Mouse (Mus musculus) testis, postnatal 10 days (tissue): ENCODE measurements at regions not wholly inside any gene's neighbourhood (a gene's known extent, or its start where the extent isn't known, plus 50 kb on each side); places are given as distances from the start of the nearest gene placed in this dataset.

Experiments used
- DNase-seq: peaks from one replicate; pipeline ENCODE4 v3.0.0; 2021; ENCODE audit warnings: low spot score

GRCm38 (mm10) chr7:145105831-145106493 is 102.0 kb downstream of the 1810010D01Rik start:
- no peak for DNase-seq

- DNase-seq = no peak
Observed at GRCm38 (mm10) chr7:145102692-145103091, 105.2 kb downstream of the 1810010D01Rik start.

- DNase-seq = peak; percentile 53
Observed at GRCm38 (mm10) chr7:145102216-145102615, 105.7 kb downstream of the 1810010D01Rik start.

GRCm38 (mm10) chr7:145098335-145098734 is 109.6 kb downstream of the 1810010D01Rik start:
- no peak for DNase-seq

- no peak for DNase-seq
Observed at GRCm38 (mm10) chr7:145094134-145094526, 113.8 kb downstream of the 1810010D01Rik start.

- no peak for DNase-seq
Observed at GRCm38 (mm10) chr7:145093417-145094133, 114.3 kb downstream of the 1810010D01Rik start.

GRCm38 (mm10) chr7:145092392-145093176 is 115.3 kb downstream of the 1810010D01Rik start:
- no peak for DNase-seq

- DNase-seq = no peak
Observed at GRCm38 (mm10) chr7:145090849-145091248, 117.1 kb downstream of the 1810010D01Rik start.

GRCm38 (mm10) chr7:145089315-145089721 is 118.6 kb downstream of the 1810010D01Rik start:
- no peak for DNase-seq

- DNase-seq = no peak
Observed at GRCm38 (mm10) chr7:145088655-145089054, 119.3 kb downstream of the 1810010D01Rik start.

- DNase-seq = no peak
Observed at GRCm38 (mm10) chr7:145087790-145088189, 120.1 kb downstream of the 1810010D01Rik start.

- DNase-seq = no peak
Observed at GRCm38 (mm10) chr7:145082917-145083752, 124.8 kb downstream of the 1810010D01Rik start.

- no peak for DNase-seq
Observed at GRCm38 (mm10) chr7:145071996-145072790, 132.5 kb upstream of the Ccnd1 start.

- no peak for DNase-seq
Observed at GRCm38 (mm10) chr7:145071533-145071932, 131.8 kb upstream of the Ccnd1 start.

- DNase-seq = no peak
Observed at GRCm38 (mm10) chr7:145067366-145067765, 127.6 kb upstream of the Ccnd1 start.

GRCm38 (mm10) chr7:145056320-145056719 is 116.6 kb upstream of the Ccnd1 start:
- no peak for DNase-seq

- no peak for DNase-seq
Observed at GRCm38 (mm10) chr7:145051616-145052015, 111.9 kb upstream of the Ccnd1 start.

GRCm38 (mm10) chr7:145050729-145051128 is 111.0 kb upstream of the Ccnd1 start:
- no peak for DNase-seq

GRCm38 (mm10) chr7:145048481-145048877 is 108.8 kb upstream of the Ccnd1 start:
- no peak for DNase-seq

GRCm38 (mm10) chr7:145047771-145048480 is 108.2 kb upstream of the Ccnd1 start:
- no peak for DNase-seq
